Mouse (Mus musculus) midbrain, postnatal 0 days (tissue): ENCODE results near the gene Slc37a1. TPM values are rescaled to one million over a fixed set of nuclear protein-coding genes. Genes with fewer than 3 reads are reported as not detected.

Experiments
- ATAC-seq: fragments of 200-750 bp; cut with Nextera tagmentation; 2 replicates; pipeline ENCODE4 v1.8.0; 2017; ENCODE audit warnings: moderate number of reproducible peaks, mild to moderate bottlenecking, moderate TSS enrichment, moderate library complexity; ENCODE audit not compliant: low FRiP score
- DNase-seq: peaks from one replicate; pipeline ENCODE4 v3.0.0-alpha.2; 2015; ENCODE audit warnings: low spot score
- H3K27ac ChIP-seq: fragments of 300-500 bp; sonication (generic); 2 replicates; pipeline ENCODE4 v1.5.1; 2014; ENCODE audit warnings: low read depth, mild to moderate bottlenecking, low read length, mixed read lengths
- H3K27me3 ChIP-seq: fragments of 300-500 bp; sonication (generic); 2 replicates; pipeline ENCODE4 v1.6.1; 2014; ENCODE audit warnings: low read length, control low read depth, mixed read lengths; ENCODE audit not compliant: insufficient read depth
- H3K36me3 ChIP-seq: fragments of 300-500 bp; sonication (generic); 2 replicates; pipeline ENCODE4 v1.6.1; 2014; ENCODE audit warnings: low read length, control low read depth, mixed read lengths; ENCODE audit not compliant: insufficient read depth
- H3K4me1 ChIP-seq: fragments of 300-500 bp; sonication (generic); 2 replicates; pipeline ENCODE4 v1.6.1; 2014; ENCODE audit warnings: mild to moderate bottlenecking, control low read depth, antibody characterized with exemption, low read length, mixed read lengths; ENCODE audit not compliant: insufficient read depth
- H3K4me2 ChIP-seq: fragments of 300-500 bp; sonication (generic); 2 replicates; pipeline ENCODE4 v1.6.1; 2014; ENCODE audit warnings: low read depth, mild to moderate bottlenecking, low read length, mixed read lengths; ENCODE audit not compliant: poor library complexity, severe bottlenecking
- H3K4me3 ChIP-seq: fragments of 300-500 bp; sonication (generic); 2 replicates; pipeline ENCODE4 v1.5.1; 2014; ENCODE audit warnings: low read depth, mild to moderate bottlenecking, low read length, moderate library complexity
- H3K9ac ChIP-seq: fragments of 300-500 bp; sonication (generic); replicated peaks from 2 replicates; pipeline ENCODE4 v1.6.1; 2014; ENCODE audit warnings: mild to moderate bottlenecking, low read length, moderate library complexity, mixed read lengths; ENCODE audit not compliant: poor library complexity, severe bottlenecking
- H3K9me3 ChIP-seq: fragments of 300-500 bp; sonication (generic); 2 replicates; pipeline ENCODE4 v1.6.1; 2016; ENCODE audit warnings: low read length, control low read depth
- CTCF ChIP-seq: IDR thresholded peaks from 2 replicates; pipeline ENCODE4 v1.5.1; 2016; ENCODE audit warnings: antibody characterized with exemption, mild to moderate bottlenecking
- WGBS: fragments of 180-500 bp; shearing (Covaris S2); extraction: QIAGEN DNeasy Blood & Tissue Kit; methylation state at CpG from one replicate; pipeline ENCODE4 v1.1.7; 2014; 5-methylcytosine and 5-hydroxymethylcytosine counted together
- polyA plus RNA-seq: library from polyadenylated mRNA; unstranded; fragments of >200 nt; fragmentation: Nextera tagmentation; extraction: Ambion mirVana; gene quantifications from 2 replicates; pipeline ENCODE4 v1.2.1, GENCODE M21; 2015
- total RNA-seq: library from RNA; depleted of rRNA; stranded (reverse); fragments of >200 nt; gene quantifications from 2 replicates; pipeline ENCODE4 v1.2.3, GENCODE M21; 2014

Gene Slc37a1
- total and polyA plus RNA-seq, 2 experiments from 2014 or later, result 6.9 to 11.0 TPM

GRCm38 (mm10) chr17:31265171-31265572 is 21.4 kb upstream of the Slc37a1 start:
- no peak for TF ChIP-seq CTCF
- H3K4me2 ChIP-seq, result no peak overlapping the region
- H3K27ac ChIP-seq, result no peak overlapping the region
- no peak overlapping the region for H3K9ac ChIP-seq
- H3K36me3 ChIP-seq, result no peaks in the 10 kb centered on the region
- 33% methylated on average over 3 of the region's 3 CpGs for WGBS
- ATAC-seq (no peak), DNase-seq (no peak)
- no peak overlapping the region for H3K4me3 ChIP-seq
- no peaks in the 10 kb centered on the region for H3K27me3 ChIP-seq
- H3K4me1 ChIP-seq, result no peaks in the 10 kb centered on the region
- H3K9me3 ChIP-seq, result no peaks in the 10 kb centered on the region

- no peaks in the 10 kb centered on the region for H3K4me1 ChIP-seq
- WGBS, result 94% methylated on average over 9 of the region's 9 CpGs
- no peak overlapping the region for H3K9ac ChIP-seq
- H3K4me2 ChIP-seq, result no peak overlapping the region
- H3K36me3 ChIP-seq, result no peaks in the 10 kb centered on the region
- H3K4me3 ChIP-seq, result no peak overlapping the region
- ATAC-seq, result no peak
- no peak for TF ChIP-seq CTCF
- no peak for DNase-seq
- H3K27me3 ChIP-seq, result no peaks in the 10 kb centered on the region
- no peak overlapping the region for H3K27ac ChIP-seq
- H3K9me3 ChIP-seq, result no peaks in the 10 kb centered on the region
Observed at GRCm38 (mm10) chr17:31265831-31266230, 20.8 kb upstream of the Slc37a1 start.

GRCm38 (mm10) chr17:31266321-31266950 is 20.2 kb upstream of the Slc37a1 start:
- WGBS, result 86% methylated on average over 7 of the region's 7 CpGs
- Histone ChIP-seq H3K36me3 (no peaks in the 10 kb centered on the region), H3K27ac (no peak overlapping the region), H3K4me2 (no peak overlapping the region), H3K27me3 (no peaks in the 10 kb centered on the region), H3K4me1 (no peaks in the 10 kb centered on the region), H3K9me3 (no peaks in the 10 kb centered on the region), H3K4me3 (no peak overlapping the region), H3K9ac (no peak overlapping the region)
- no peak for ATAC-seq
- no peak for TF ChIP-seq CTCF
- DNase-seq, result no peak

GRCm38 (mm10) chr17:31267138-31267537 is 19.5 kb upstream of the Slc37a1 start:
- H3K4me2 ChIP-seq, result no peak overlapping the region
- H3K9ac ChIP-seq, result no peak overlapping the region
- no peaks in the 10 kb centered on the region for H3K27me3 ChIP-seq
- H3K4me1 ChIP-seq, result no peaks in the 10 kb centered on the region
- ATAC-seq, result no peak
- no peaks in the 10 kb centered on the region for H3K9me3 ChIP-seq
- no peak for TF ChIP-seq CTCF
- WGBS, result 76% methylated on average over 4 of the region's 4 CpGs
- no peak overlapping the region for H3K4me3 ChIP-seq
- H3K36me3 ChIP-seq, result no peaks in the 10 kb centered on the region
- no peak overlapping the region for H3K27ac ChIP-seq
- no peak for DNase-seq

- WGBS, result 90% methylated on average over 6 of the region's 6 CpGs
- Histone ChIP-seq H3K36me3 (no peaks in the 10 kb centered on the region), H3K9ac (no peak overlapping the region), H3K4me3 (no peak overlapping the region), H3K27ac (no peak overlapping the region), H3K4me2 (no peak overlapping the region), H3K9me3 (no peaks in the 10 kb centered on the region), H3K4me1 (no peaks in the 10 kb centered on the region), H3K27me3 (no peaks in the 10 kb centered on the region)
- DNase-seq (no peak), ATAC-seq (no peak)
- TF ChIP-seq CTCF, result no peak
Observed at GRCm38 (mm10) chr17:31267603-31268002, 19.0 kb upstream of the Slc37a1 start.

- DNase-seq, result no peak
- Histone ChIP-seq H3K27ac (no peak overlapping the region), H3K9me3 (no peaks in the 10 kb centered on the region), H3K9ac (no peak overlapping the region), H3K4me3 (no peak overlapping the region), H3K27me3 (no peaks in the 10 kb centered on the region), H3K4me1 (no peaks in the 10 kb centered on the region), H3K4me2 (no peak overlapping the region), H3K36me3 (no peaks in the 10 kb centered on the region)
- no peak for ATAC-seq
- TF ChIP-seq CTCF, result no peak
- WGBS, result 89% methylated on average over 1 of the region's 1 CpGs
Observed at GRCm38 (mm10) chr17:31268016-31268415, 18.6 kb upstream of the Slc37a1 start.
